Mouse (Mus musculus) thymus, adult 18-20 months (tissue): ENCODE data around the gene Nipal3.
A peak's percentile ranks its signal among the peaks of the same experiment; 100 is the strongest.

ENCODE experiments used
- DNase-seq, 2 experiments: peaks; one replicate each; pipeline ENCODE4 v3.0.0; 2022; ENCODE audit warnings: mixed read lengths in 2 of 2

Gene Nipal3

DNA sequence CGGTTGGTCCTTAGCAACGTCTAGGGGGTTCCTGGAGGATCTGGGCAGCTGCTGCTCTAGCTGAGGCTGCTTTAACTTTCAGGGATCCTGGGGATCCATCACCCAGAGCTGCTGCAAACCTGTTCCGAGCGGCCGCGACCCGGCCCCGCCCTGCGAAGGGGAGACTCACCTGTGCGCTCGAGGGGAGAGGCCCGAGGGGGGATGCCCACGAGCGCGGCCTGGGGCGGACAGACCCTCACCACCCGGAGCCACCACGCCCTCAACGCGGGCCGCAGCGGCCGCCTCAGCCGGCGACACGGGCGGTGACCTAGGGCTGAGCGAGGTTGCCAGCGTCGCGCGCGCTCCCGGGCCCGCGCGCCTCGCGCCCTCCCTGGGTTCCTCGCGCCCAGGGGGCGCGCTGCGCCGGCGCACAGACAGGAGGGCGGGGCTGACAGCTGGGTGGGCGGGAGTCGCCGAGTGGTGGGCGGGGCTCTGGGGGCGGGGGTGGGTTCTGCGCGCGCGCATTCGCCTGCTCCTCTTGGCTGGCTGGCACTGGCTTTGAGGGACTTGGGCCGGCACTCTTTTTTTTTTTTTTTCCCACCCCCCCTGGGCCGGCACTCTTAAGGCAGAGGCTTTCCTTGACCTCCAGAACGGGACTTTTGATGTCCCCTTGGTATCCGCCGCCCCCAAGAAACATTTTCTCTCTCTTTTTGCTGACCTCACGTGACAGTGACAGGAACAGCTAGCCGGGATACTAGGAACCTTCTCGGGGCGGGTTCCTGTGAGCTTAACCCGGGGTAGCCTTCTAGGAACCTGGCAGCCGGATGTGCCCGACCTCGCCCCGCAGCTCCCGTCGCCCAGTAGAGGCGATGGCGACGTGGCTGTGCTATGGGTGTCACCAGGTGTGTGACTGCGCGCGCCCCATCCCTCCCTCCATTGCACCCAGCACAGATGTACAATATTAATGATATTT lies 61.1 kb downstream of the Nipal3 start, which contains the start of gene Rcan3:
TSS of gene Rcan3 (minus strand) at position 411 of the 952 bp plus-strand sequence.
- peak; percentile 66 to 72 for DNase-seq

DNA sequence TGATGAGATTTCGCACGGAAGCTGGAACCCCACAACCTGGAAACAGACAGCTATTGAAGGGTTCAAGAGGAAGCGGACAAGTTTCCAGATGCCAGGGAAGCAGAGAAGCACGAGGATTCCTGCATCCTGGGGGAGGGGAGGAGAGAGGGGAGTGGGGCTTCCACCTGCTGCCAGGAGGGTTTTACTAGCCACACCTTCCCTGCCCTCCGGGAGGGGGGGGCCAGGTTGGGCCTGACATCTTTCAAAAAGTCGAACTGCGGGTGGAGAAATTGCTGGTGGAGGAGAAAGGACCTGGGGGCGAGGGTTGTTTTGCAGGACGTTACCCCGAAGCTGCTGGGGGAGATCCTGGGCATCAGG lies 61.8 kb downstream of the Nipal3 start:
- DNase-seq = peak in 1 of 2 experiments; percentile 44

DNA sequence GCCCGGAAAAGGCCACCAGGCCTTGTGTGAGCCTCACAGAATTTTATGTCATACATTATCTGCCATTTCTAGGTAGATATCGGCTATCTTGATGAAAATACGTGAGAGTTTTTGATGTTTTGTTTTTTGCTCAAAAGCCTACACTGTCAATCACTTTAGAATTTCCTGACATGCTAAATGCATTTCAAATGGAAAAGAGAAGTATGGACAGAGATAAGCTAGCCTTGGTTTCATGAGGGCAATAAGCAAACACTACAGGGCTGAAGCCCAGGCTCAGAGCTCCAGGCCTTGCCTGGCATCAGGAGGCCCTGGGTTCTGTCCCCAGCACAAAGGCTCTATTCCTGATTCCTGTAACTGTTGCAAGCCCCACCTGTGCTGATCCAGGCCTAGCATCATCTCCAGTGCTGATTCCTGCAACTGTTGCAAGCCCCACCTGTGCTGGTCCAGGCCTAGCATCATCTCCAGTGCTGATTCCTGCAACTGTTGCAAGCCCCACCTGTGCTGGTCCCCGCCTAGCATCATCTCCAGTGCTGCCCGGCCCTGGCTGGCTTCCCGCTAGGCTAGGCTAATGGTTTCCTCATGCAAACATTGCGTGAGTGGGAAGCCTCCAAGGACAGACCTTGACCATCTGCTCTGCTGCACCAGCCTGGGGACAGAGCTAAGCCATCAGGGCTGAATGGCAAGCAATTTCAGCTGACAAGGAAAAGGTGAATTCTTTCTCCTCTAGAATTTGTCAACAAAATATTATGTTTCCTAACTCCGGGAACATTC lies 64.7 kb downstream of the Nipal3 start:
- DNase-seq = no peak

DNA sequence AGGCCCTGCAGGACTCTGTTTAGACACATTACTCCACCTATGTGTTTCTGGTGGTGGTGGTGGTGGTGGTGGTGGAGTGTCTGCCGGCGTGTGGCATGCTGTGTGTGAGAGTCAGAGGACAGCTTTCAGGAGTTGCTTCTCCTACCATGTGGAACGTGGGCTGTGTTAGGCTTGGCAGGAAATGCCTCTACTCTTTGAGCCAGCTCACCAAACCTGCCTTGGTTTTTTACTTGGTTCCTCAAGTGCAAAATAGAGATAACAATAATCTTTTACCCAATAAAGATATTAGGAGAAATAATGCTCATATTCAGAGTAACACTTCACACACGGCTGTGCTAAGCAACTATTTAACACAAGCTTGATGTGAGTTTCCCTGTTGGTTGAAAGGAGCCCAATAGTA lies 65.5 kb downstream of the Nipal3 start:
- DNase-seq = no peak

DNA sequence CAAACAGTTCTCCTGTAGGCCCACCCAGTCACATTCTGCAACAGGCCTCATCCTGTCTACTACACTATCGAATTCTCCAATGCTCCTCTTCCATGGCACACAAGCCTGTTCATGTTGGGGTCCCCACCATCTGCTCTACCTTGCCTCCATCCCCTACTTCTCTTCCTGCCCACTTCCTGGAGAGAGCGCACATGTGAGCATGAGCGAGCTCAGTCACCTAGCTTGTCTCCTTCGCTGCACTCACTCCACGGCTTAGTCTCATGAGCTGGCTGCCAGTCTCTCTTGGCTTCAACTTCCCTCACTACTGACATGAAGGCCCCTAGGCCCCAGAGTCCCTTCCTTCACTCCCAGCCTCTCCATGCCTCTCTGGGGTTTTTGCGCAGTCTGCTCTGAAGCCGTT lies 68.3 kb downstream of the Nipal3 start:
- DNase-seq = no peak

DNA sequence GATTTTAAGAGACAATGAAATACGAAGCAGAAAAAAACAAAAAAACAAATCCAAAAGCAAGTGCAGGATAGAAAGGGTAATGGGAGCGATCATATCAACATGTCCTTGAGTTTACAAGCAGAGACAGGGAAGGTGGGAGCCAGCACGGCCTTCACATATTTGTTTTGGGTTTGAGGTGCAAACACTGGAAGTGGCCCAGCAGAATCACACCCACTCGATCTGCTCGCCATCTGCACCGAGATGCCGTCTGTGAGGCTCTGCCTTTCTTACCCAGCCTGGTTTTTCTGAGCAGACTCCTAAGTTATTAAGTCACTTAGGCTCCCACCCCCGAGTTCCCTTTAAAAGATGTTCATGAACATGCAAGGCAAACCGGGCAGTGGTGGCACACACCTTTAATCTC lies 69.2 kb downstream of the Nipal3 start:
- DNase-seq = no peak

DNA sequence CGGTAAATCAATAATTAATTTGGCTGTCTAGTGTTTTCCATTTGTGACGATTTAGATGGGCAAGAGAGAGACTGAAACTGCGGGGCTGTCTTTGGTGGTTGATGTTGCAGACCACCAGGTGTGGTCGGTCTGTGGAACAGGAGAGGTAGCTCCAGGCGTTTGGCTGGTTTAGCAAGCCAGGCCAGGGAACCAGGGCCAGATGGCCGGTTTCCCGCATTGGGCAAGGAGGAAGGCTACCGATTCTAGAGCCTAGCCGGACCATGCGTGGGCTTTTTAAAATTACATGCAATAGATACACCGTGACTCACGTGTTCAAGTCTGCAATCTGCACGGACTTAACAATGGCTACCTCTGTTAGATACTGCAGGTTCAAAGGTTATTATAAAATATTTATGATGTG lies 73.9 kb downstream of the Nipal3 start:
- DNase-seq = no peak

DNA sequence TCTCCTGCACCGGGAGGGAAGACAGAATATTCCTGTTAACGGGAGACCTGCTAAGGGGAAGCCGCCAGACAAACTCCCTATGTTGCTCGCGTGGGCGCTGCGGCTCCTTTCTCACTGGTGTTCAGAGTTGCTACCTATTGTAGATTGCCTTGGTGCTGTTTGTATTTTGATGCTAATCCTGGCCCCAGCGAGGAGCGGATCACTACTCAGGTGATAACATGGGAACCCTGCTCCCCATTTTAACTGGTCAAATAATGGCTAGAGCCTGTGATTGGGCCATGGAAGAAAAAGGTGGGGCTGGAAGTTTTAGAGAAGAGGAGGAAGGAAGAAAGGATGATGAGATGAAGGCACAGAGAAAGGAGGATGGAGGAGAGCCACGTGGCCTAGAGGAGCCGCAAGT lies 74.4 kb downstream of the Nipal3 start:
- DNase-seq = no peak

DNA sequence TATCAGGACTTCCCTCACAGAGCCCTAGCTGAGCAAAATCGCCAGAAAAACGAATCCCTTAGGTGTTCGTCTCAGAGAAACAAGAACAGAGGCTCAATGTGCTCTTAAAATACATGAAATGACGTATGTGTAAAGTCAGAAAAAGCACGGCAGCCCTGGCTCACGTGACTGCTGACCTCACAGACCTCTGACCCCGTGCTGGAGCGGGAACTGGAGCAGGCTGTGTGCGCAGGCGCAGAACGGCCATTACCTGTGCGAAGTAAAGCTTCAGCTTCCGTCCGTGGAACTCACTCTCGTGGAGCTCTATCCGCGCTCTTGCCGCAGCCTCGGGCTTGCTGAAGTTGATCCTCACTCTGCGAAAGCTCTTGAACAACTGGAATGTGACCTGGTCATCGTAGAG lies 74.8 kb downstream of the Nipal3 start:
- no peak for DNase-seq

DNA sequence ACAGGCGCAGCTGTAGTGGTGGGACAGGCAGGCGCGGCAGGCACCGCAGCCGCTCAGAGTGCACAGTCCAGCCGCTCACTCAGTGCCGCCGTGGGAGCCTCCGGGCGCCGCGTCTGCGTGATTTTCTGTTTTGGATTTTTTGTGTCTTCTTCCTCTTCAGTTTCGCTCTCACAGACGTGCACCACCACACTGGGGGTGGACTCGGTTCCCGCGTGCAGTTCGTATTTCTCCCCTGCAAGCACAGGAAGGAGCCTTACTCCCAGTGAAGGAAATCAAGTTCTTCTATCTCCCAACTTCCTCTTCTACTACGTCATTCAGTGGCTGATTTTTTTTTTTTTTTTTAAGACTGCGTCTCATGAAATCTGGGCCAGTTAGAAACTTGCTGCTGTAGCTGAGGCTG lies 78.5 kb downstream of the Nipal3 start:
- DNase-seq = peak in 1 of 2 experiments; percentile 5

DNA sequence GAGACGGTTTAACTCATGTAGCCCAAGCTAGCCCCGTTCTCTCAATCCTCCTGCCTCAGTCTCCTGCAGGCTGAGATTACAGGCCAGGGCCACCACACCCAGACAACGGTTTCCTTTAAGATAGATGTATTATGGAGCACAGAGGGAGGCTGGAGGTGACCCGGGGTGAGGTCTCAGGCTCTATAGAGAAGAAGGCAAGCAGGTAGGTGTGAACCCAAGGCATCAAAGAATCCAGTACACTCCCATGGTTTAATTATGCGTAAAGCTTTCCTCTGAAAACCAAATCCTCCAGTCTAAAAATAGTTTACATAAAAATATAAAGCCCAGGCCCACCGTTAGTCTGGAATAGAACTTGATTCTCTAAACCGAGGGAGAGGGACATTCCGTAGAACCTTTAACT lies 81.3 kb downstream of the Nipal3 start:
- DNase-seq = no peak

DNA sequence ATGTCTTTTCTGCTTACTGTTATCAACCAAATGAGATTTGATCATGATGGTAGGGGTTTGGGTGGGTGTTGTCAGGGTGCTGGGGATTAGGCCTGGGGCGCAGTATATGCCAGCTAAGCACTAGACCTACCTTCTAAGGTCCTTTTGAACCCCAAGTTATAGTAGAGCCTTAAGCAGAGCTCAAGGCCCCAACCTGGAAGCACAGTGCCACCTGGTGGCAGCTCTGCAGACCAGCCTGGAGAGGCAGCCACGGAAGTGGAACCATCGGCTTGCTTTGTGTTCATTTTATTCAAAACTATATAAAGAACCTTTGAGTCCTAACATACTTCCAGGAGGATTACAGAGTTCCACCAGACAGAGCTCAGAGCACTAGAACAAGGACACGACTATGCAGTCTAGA lies 83.2 kb downstream of the Nipal3 start:
- peak; percentile 19 to 21 for DNase-seq

DNA sequence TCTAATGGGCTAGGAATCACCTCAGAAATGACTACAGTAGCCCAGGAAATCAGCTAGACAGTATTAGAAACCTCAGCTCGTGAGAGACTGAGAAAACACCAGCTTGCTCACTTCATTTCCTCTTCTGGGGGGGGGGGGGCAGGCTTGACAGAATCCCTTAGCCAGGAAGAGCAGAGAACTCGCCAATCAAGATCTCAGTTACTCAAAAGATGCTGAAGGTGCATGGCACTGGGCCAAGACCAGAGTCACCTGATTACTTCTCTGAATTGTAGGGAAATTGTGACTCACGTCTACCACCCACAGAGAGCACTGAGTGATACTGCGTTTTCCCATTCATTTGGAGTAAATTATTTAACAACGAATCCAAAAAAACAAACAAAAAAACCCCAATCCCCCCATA lies 88.7 kb downstream of the Nipal3 start:
- peak; percentile 10 to 37 for DNase-seq

DNA sequence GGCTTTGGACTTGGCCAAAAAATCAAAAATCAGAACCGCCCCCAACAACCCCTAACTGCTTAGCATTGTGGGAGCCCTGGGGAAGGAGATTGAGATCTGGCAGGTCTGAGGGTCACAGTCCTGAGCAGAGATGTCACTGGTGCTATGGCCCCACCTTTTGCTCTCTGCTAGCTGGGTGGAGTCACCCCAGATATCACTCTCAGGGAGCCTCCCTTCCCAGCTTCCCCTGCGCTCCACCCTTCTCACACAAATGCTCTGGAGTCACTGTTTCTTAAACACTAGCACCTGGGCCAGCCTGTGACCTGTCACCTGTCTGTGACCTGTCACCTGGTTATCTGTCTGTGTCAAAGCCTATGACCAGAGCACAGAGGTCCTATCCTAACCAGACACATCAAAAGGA lies 89.9 kb downstream of the Nipal3 start:
- no peak for DNase-seq

DNA sequence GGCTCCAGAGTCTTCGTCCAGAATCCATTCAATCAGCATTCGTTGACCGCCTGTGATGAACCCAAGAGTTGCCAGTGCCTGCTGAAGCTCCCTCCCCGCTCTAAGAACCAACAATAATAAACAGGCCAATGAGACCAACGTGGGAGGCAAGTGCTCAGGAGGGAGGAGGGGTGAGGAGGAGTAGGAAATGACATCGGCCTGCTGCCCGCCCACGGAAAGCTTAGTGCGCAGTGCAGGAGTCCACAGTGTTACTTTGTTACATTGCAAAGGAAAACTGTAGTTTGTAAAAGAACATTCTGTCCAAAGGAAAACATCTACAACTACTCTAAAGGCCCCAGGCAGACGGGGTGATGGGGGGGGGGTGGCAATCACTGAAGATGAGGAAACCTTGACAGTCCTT lies 90.8 kb downstream of the Nipal3 start:
- no peak for DNase-seq

DNA sequence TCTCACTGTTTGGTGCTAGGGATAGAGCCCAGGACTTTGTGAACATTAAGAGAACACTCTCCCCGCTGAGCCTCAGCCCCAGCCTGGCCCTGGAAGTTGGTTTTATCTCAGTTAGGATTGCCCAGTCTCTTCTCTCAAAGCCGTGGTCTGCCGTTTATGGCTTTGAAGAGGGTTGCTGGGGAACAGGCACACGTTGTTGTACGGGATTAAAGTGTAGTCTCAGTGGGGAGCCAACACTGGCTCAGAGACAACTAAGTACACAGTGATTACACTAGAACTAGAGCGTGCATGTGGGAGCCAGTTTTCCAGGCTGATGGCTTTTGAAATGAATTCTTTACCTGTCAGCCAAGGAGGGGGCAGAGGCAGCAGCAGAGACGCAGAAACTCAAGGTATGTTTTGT lies 93.0 kb downstream of the Nipal3 start:
- DNase-seq = no peak

DNA sequence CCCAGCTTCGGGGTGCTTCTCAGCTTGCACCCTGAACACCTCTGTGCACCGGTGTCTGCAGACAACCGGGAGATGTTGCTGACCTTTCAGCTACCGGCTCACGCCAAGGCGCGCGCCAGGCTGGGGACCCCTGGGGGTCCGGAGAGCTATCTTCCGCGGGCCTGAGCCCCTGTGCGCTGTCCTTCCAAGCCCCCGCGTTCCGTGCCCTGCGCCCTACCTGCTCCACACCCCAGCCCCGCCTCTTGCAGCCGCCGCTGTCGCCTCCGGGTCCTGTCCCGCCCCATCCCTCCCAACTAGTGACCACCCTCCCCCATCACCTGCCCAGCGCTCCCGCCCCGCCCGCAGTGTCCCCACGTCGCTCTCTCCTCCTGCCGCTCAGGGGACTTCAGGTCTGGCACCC lies 96.8 kb downstream of the Nipal3 start, which contains the start of gene Ncmap:
TSS of gene Ncmap (minus strand) at position 237 of the 400 bp plus-strand sequence.
- no peak for DNase-seq

DNA sequence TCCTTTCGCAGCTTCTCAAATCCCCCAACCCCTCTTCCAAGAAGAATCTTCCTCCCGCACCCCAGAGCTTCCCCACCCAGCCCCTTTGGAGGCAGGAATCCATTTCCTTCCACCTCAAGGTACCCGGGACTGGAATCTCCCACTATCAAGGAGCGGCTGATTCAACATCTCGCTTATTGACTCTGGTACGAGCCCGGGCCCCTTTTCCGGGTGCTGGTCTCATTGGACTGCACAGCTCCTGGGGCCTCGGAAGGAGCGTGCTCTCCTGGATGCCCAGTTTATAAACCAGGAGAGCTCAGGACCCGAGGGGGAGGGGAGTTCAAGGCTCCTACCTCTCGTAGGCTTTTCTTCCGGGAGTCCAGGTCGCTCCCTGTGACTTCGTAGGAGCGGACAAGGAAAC lies 97.3 kb downstream of the Nipal3 start:
- no peak for DNase-seq

DNA sequence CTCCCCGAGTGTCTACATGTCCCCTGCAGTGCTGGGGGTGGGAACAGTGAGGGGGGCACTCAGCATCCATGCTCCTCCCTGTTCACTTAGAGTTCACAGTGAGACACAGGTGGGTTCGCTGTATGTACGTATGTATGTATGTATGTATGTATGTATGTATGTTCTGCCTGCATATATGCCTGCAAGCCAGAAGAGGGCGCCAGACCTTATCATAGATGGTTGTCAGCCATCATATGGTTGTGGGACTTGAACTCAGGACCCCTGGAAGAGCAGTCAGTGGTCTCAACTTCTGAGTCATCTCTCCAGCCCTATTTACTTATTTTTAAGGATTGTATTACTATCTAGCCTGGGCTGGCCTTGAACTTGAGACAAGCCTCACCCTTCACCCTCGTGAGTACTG lies 98.5 kb downstream of the Nipal3 start:
- no peak for DNase-seq
